Mouse (Mus musculus) myocyte (in vitro differentiated cells): ENCODE measurements at regions not wholly inside any gene's neighbourhood (a gene's known extent, or its start where the extent isn't known, plus 50 kb on each side); places are given as distances from the start of the nearest gene placed in this dataset.

Experiments
- H3K27me3 ChIP-seq: one replicate; pipeline ENCODE4 v1.6.1; 2011; ENCODE audit not compliant: control insufficient read depth, insufficient read depth, insufficient read length
- H3K36me3 ChIP-seq: one replicate; pipeline ENCODE4 v1.6.1; 2011; ENCODE audit not compliant: control insufficient read depth, insufficient read depth
- H3K4me2 ChIP-seq: one replicate; pipeline ENCODE4 v1.6.1; 2011; ENCODE audit warnings: low read depth, control low read depth
- H3K4me3 ChIP-seq: one replicate; pipeline ENCODE4 v1.5.1; 2011; ENCODE audit warnings: mild to moderate bottlenecking, control low read depth, moderate library complexity
- H3K79me2 ChIP-seq: one replicate; pipeline ENCODE4 v1.6.1; 2011; ENCODE audit not compliant: control insufficient read depth, insufficient read depth
- H3ac ChIP-seq: one replicate; pipeline ENCODE4 v1.6.1; 2011; ENCODE audit not compliant: control insufficient read depth, insufficient read length
- CEBPB ChIP-seq: IDR thresholded peaks from 2 replicates; pipeline ENCODE4 v1.6.1; 2011; ENCODE audit warnings: mild to moderate bottlenecking, moderate library complexity; ENCODE audit not compliant: poor library complexity, insufficient read depth, severe bottlenecking
- E2F4 ChIP-seq: IDR thresholded peaks from one replicate; pipeline ENCODE4 v1.6.1; 2011; ENCODE audit warnings: mild to moderate bottlenecking, control low read depth, moderate library complexity; ENCODE audit not compliant: insufficient read depth
- MAX ChIP-seq: IDR thresholded peaks from one replicate; pipeline ENCODE4 v1.6.1; 2011; ENCODE audit warnings: low read depth, mild to moderate bottlenecking, control low read depth
- MYOD1 ChIP-seq, 3 experiments: IDR thresholded peaks; one replicate each; pipeline ENCODE4 v1.6.1; 2011; ENCODE audit warnings: control low read depth in 2 of 3, low read depth in 2 of 3, mild to moderate bottlenecking in 2 of 3, moderate library complexity in 1 of 3; ENCODE audit not compliant: insufficient read length in 2 of 3, control insufficient read depth in 1 of 3
- MYOG ChIP-seq, 3 experiments: IDR thresholded peaks; one replicate each; pipeline ENCODE4 v1.6.1; 2011; ENCODE audit warnings: control low read depth in 2 of 3, low read depth in 2 of 3, mild to moderate bottlenecking in 2 of 3; ENCODE audit not compliant: insufficient read length in 2 of 3, control insufficient read depth in 1 of 3, insufficient read depth in 1 of 3
- POLR2A ChIP-seq: IDR thresholded peaks from one replicate; pipeline ENCODE4 v1.6.1; 2011; ENCODE audit warnings: low read depth, mild to moderate bottlenecking, control low read depth, moderate library complexity; ENCODE audit not compliant: insufficient read length
- POLR2AphosphoS2 ChIP-seq: IDR thresholded peaks from one replicate; pipeline ENCODE4 v1.6.1; 2011; ENCODE audit warnings: low read depth, control low read depth; ENCODE audit not compliant: insufficient read length
- REST ChIP-seq: IDR thresholded peaks from one replicate; pipeline ENCODE4 v1.6.1; 2011; ENCODE audit warnings: mild to moderate bottlenecking, control low read depth, moderate library complexity; ENCODE audit not compliant: insufficient read depth, insufficient read length
- SRF ChIP-seq: IDR thresholded peaks from one replicate; pipeline ENCODE4 v1.6.1; 2011; ENCODE audit warnings: low read depth; ENCODE audit not compliant: control insufficient read depth, insufficient read length
- TCF12 ChIP-seq: IDR thresholded peaks from one replicate; pipeline ENCODE4 v1.6.1; 2011; ENCODE audit warnings: mild to moderate bottlenecking, control low read depth; ENCODE audit not compliant: poor library complexity, insufficient read depth, severe bottlenecking
- TCF3 ChIP-seq: IDR thresholded peaks from one replicate; pipeline ENCODE4 v1.6.1; 2011; ENCODE audit warnings: low read depth, control low read depth; ENCODE audit not compliant: insufficient read length
- USF1 ChIP-seq: IDR thresholded peaks from one replicate; pipeline ENCODE4 v1.6.1; 2011; ENCODE audit warnings: low read depth, mild to moderate bottlenecking, control low read depth, moderate library complexity

GRCm38 (mm10) chr3:149223776-149224175, 233.4 kb upstream of the Adgrl2 start:
- no peak overlapping the region for H3K4me2 ChIP-seq
- H3K79me2 ChIP-seq: no peaks in the 10 kb centered on the region
- no peaks in the 10 kb centered on the region for H3K27me3 ChIP-seq
- H3ac ChIP-seq: no peak overlapping the region
- H3K4me3 ChIP-seq: no peak overlapping the region
- H3K36me3 ChIP-seq: no peaks in the 10 kb centered on the region
- no peak for TF ChIP-seq USF1
- no peak for TF ChIP-seq TCF12
- no peak for TF ChIP-seq MAX
- TF ChIP-seq REST: no peak
- TF ChIP-seq MYOD1 (IDR thresholded peaks at IDR 0.05; ENCODE audit: control insufficient read depth in 1 of 3, insufficient read length in 2 of 3, low read depth in 2 of 3): no peak
- no peak for TF ChIP-seq SRF
- no peak for TF ChIP-seq CEBPB
- TF ChIP-seq E2F4: no peak
- no peak for TF ChIP-seq MYOG (IDR thresholded peaks at IDR 0.05; ENCODE audit: control insufficient read depth in 1 of 3, insufficient read depth in 1 of 3, insufficient read length in 2 of 3, low read depth in 2 of 3)

- no peaks in the 10 kb centered on the region for H3K79me2 ChIP-seq
- no peak overlapping the region for H3K4me2 ChIP-seq
- no peaks in the 10 kb centered on the region for H3K27me3 ChIP-seq
- H3K4me3 ChIP-seq: no peak overlapping the region
- TF ChIP-seq E2F4 (no peak), MYOD1 (IDR thresholded peaks at IDR 0.05; ENCODE audit: control insufficient read depth in 1 of 3, insufficient read length in 2 of 3, low read depth in 2 of 3) (no peak), MAX (no peak), MYOG (IDR thresholded peaks at IDR 0.05; ENCODE audit: control insufficient read depth in 1 of 3, insufficient read depth in 1 of 3, insufficient read length in 2 of 3, low read depth in 2 of 3) (no peak), POLR2AphosphoS2 (no peak), TCF12 (no peak), SRF (no peak), TCF3 (no peak), USF1 (no peak), REST (no peak), CEBPB (no peak), POLR2A (no peak)
- H3K36me3 ChIP-seq: no peaks in the 10 kb centered on the region
- H3ac ChIP-seq: no peak overlapping the region
Measured at GRCm38 (mm10) chr3:149220958-149221357, 230.6 kb upstream of the Adgrl2 start.

- no peak overlapping the region for H3ac ChIP-seq
- no peak overlapping the region for H3K4me3 ChIP-seq
- H3K79me2 ChIP-seq: no peaks in the 10 kb centered on the region
- no peaks in the 10 kb centered on the region for H3K36me3 ChIP-seq
- H3K27me3 ChIP-seq: no peaks in the 10 kb centered on the region
- TF ChIP-seq POLR2A: no peak
- TF ChIP-seq E2F4: no peak
- TF ChIP-seq MYOG (IDR thresholded peaks at IDR 0.05; ENCODE audit: control insufficient read depth in 1 of 3, insufficient read depth in 1 of 3, insufficient read length in 2 of 3, low read depth in 2 of 3): no peak
- TF ChIP-seq CEBPB: no peak
- no peak for TF ChIP-seq MYOD1 (IDR thresholded peaks at IDR 0.05; ENCODE audit: control insufficient read depth in 1 of 3, insufficient read length in 2 of 3, low read depth in 2 of 3)
- no peak for TF ChIP-seq SRF
- TF ChIP-seq REST: no peak
- no peak for TF ChIP-seq POLR2AphosphoS2
- no peak for TF ChIP-seq TCF12
- TF ChIP-seq MAX: no peak
- TF ChIP-seq TCF3: no peak
- H3K4me2 ChIP-seq: no peak overlapping the region
Measured at GRCm38 (mm10) chr3:149220304-149220951, 230.1 kb upstream of the Adgrl2 start.

- TF ChIP-seq MAX (no peak), POLR2AphosphoS2 (no peak), USF1 (no peak), MYOG (IDR thresholded peaks at IDR 0.05; ENCODE audit: control insufficient read depth in 1 of 3, insufficient read depth in 1 of 3, insufficient read length in 2 of 3, low read depth in 2 of 3) (no peak), MYOD1 (IDR thresholded peaks at IDR 0.05; ENCODE audit: control insufficient read depth in 1 of 3, insufficient read length in 2 of 3, low read depth in 2 of 3) (no peak), CEBPB (no peak), TCF3 (no peak)
- no peaks in the 10 kb centered on the region for H3K27me3 ChIP-seq
- no peak overlapping the region for H3K4me3 ChIP-seq
- no peak overlapping the region for H3K4me2 ChIP-seq
- no peaks in the 10 kb centered on the region for H3K36me3 ChIP-seq
- H3ac ChIP-seq: no peak overlapping the region
- no peaks in the 10 kb centered on the region for H3K79me2 ChIP-seq
Measured at GRCm38 (mm10) chr3:149219381-149220303, 229.3 kb upstream of the Adgrl2 start.
